In genomic region chr19:29155552-29155951, GRCm38 (mm10) we compare ENCODE assay signal across 27 mouse cellular contexts. TPM values are rescaled to one million over a fixed set of nuclear protein-coding genes. Genes with fewer than 3 reads are reported as not detected.
DNase-seq lines count a peak whose midpoint lies in the region; ATAC-seq and TF ChIP-seq lines count a peak whose summit lies in the region.
"Had no signal": no experiment of that assay in that cellular context is flagged by ENCODE, and none has a peak within 500 bp of the region (broad histone marks: within the 10 kb centered on the region; RNA-seq: fewer than 3 reads in every experiment).

No protein-coding gene starts in this region.

- no peaks in the 10 kb centered on the region for H3K36me3 ChIP-seq in heart, embryonic 12.5 days
- no peaks in the 10 kb centered on the region for H3K36me3 ChIP-seq in lung, postnatal 0 days (ENCODE audit: insufficient read depth, low read length)
- H3K36me3 ChIP-seq: embryonic facial prominence, embryonic 10.5 days; embryonic facial prominence, embryonic 13.5 days; forebrain, embryonic 12.5 days; forebrain, embryonic 15.5 days; heart, embryonic 13.5 days had no signal

- no peak overlapping the region for H3K9ac ChIP-seq in heart, embryonic 12.5 days
- H3K9ac ChIP-seq in lung, postnatal 0 days (replicated peaks; ENCODE audit: low read depth), result no peak overlapping the region
- H3K9ac ChIP-seq: embryonic facial prominence, embryonic 13.5 days; forebrain, embryonic 12.5 days; forebrain, embryonic 15.5 days; heart, embryonic 13.5 days; hindbrain, embryonic 14.5 days had no signal

- no peaks in the 10 kb centered on the region for H3K4me1 ChIP-seq in heart, embryonic 12.5 days (replicated peaks)
- no peaks in the 10 kb centered on the region for H3K4me1 ChIP-seq in lung, postnatal 0 days (ENCODE audit: insufficient read depth, low read depth, low read length)
- H3K4me1 ChIP-seq: embryonic facial prominence, embryonic 10.5 days; embryonic facial prominence, embryonic 13.5 days; forebrain, embryonic 12.5 days; forebrain, embryonic 15.5 days; heart, embryonic 13.5 days had no signal

- peak; percentile 48 for DNase-seq in heart, adult 11 months
- peak; percentile 49 for DNase-seq in lung, postnatal 0 days (ENCODE audit: low spot score)
- DNase-seq in lung, postnatal 36 days, result peak; percentile 59
- no peak for DNase-seq in thymus, postnatal 10 days (ENCODE audit: low spot score in 2 of 2)
- DNase-seq in spleen, adult 12 weeks (ENCODE audit: low spot score), result no peak
- DNase-seq: adrenal gland, postnatal 10 days; adrenal gland, postnatal 36 days; B cell, adult 2 months; cerebellum, adult 11 months; cerebellum, adult 2 months; cerebellum, adult 9-11 months; cerebellum, postnatal 25 days; gastrocnemius, postnatal 10 days; heart, adult 18-20 months; heart, postnatal 14 days; heart, postnatal 4 days had no signal

- H3K9me3 ChIP-seq in heart, embryonic 12.5 days (replicated peaks), result 0 out of 2 replicates have a peak, but pooled peaks cover 2% of the 10 kb centered on the region
- H3K9me3 ChIP-seq in lung, postnatal 0 days (ENCODE audit: low read length), result no peaks in the 10 kb centered on the region
- H3K9me3 ChIP-seq: embryonic facial prominence, embryonic 10.5 days; embryonic facial prominence, embryonic 13.5 days; forebrain, embryonic 12.5 days; forebrain, embryonic 15.5 days had no signal

- no peak overlapping the region for H3K27ac ChIP-seq in heart, embryonic 12.5 days (ENCODE audit: poor library complexity, severe bottlenecking)
- H3K27ac ChIP-seq in lung, postnatal 0 days (ENCODE audit: low read length), result no peak overlapping the region
- H3K27ac ChIP-seq: embryonic facial prominence, embryonic 10.5 days; embryonic facial prominence, embryonic 13.5 days; forebrain, embryonic 12.5 days; forebrain, embryonic 15.5 days; heart, embryonic 13.5 days; hindbrain, embryonic 14.5 days; hindbrain, postnatal 0 days had no signal

- no peak for ATAC-seq in heart, embryonic 12.5 days (ENCODE audit: insufficient number of reproducible peaks, low FRiP score)
- ATAC-seq in inflammation-experienced regulatory T-cells, adult 6 months, result peak; percentile 32
- peak; percentile 80 for ATAC-seq in lung, postnatal 0 days
- ATAC-seq: forebrain, embryonic 15.5 days; hindbrain, postnatal 0 days; Patski had no signal

- H3K4me2 ChIP-seq in heart, embryonic 12.5 days, result no peak overlapping the region
- H3K4me2 ChIP-seq in lung, postnatal 0 days (replicated peaks; ENCODE audit: low read depth, low read length), result no peak overlapping the region
- H3K4me2 ChIP-seq: embryonic facial prominence, embryonic 13.5 days; forebrain, embryonic 12.5 days; forebrain, embryonic 15.5 days; heart, embryonic 13.5 days; hindbrain, embryonic 14.5 days had no signal

- 57% methylated on average over 3 of the region's 3 CpGs for WGBS in heart, embryonic 12.5 days
- WGBS in lung, postnatal 0 days, result 50% methylated on average over 3 of the region's 3 CpGs

- no peak for TF ChIP-seq CTCF in lung, postnatal 0 days (IDR thresholded peaks at IDR 0.05)

- no peak overlapping the region for H3K4me3 ChIP-seq in heart, embryonic 12.5 days
- H3K4me3 ChIP-seq in lung, postnatal 0 days (ENCODE audit: low read depth, low read length), result no peak overlapping the region
- H3K4me3 ChIP-seq: embryonic facial prominence, embryonic 10.5 days; embryonic facial prominence, embryonic 13.5 days; erythroblast, embryonic 14.5 days; forebrain, embryonic 12.5 days; forebrain, embryonic 15.5 days; heart, embryonic 13.5 days had no signal

- H3K27me3 ChIP-seq in heart, embryonic 12.5 days (replicated peaks), result no peaks in the 10 kb centered on the region
- no peaks in the 10 kb centered on the region for H3K27me3 ChIP-seq in lung, postnatal 0 days (replicated peaks; ENCODE audit: insufficient read depth, low read length)
- H3K27me3 ChIP-seq: embryonic facial prominence, embryonic 13.5 days; forebrain, embryonic 12.5 days; forebrain, embryonic 15.5 days; heart, embryonic 13.5 days; Patski had no signal

- no peak for TF ChIP-seq EP300 in lung, postnatal 0 days (IDR thresholded peaks at IDR 0.05)

RNA-seq across cellular contexts. Expression of gene Rcl1, which starts 54.4 kb away (rescaled TPM):
- 21.7 and 22.6 TPM in 2 replicates for polyA plus RNA-seq in heart, embryonic 12.5 days (2016; fragmentation: Nextera tagmentation; extraction: Ambion mirVana)
- polyA plus RNA-seq in inflammation-experienced regulatory T-cells, adult 6 months (2017; shearing (Covaris generic)), result 10 to 100 TPM; 21.7 to 27.0 (median 22.1) TPM
- polyA plus RNA-seq in lung, postnatal 0 days (2015; fragmentation: Nextera tagmentation; extraction: Ambion mirVana), result 19.3 and 20.1 TPM in 2 replicates

Comparison
In these comparisons a context has a peak if more than half of its experiments do, and no peak if none do; other contexts are left out.
1. DNase-seq: peak in heart, adult 11 months (single experiment), lung, postnatal 0 days (single experiment) and lung, postnatal 36 days (single experiment); none in thymus, postnatal 10 days (0 of 2) and spleen, adult 12 weeks (single experiment).